Mouse (Mus musculus) liver, postnatal 0 days (tissue): ENCODE measurements around the gene Slamf1.

Experiments
- CTCF ChIP-seq: sonication (generic); IDR thresholded peaks from 2 replicates; pipeline ENCODE4 v1.5.1; 2016; ENCODE audit warnings: antibody characterized with exemption, low read depth
- EP300 ChIP-seq: IDR thresholded peaks from 2 replicates; pipeline ENCODE4 v1.6.1; 2016; ENCODE audit warnings: antibody characterized with exemption, low read depth, mild to moderate bottlenecking

DNA sequence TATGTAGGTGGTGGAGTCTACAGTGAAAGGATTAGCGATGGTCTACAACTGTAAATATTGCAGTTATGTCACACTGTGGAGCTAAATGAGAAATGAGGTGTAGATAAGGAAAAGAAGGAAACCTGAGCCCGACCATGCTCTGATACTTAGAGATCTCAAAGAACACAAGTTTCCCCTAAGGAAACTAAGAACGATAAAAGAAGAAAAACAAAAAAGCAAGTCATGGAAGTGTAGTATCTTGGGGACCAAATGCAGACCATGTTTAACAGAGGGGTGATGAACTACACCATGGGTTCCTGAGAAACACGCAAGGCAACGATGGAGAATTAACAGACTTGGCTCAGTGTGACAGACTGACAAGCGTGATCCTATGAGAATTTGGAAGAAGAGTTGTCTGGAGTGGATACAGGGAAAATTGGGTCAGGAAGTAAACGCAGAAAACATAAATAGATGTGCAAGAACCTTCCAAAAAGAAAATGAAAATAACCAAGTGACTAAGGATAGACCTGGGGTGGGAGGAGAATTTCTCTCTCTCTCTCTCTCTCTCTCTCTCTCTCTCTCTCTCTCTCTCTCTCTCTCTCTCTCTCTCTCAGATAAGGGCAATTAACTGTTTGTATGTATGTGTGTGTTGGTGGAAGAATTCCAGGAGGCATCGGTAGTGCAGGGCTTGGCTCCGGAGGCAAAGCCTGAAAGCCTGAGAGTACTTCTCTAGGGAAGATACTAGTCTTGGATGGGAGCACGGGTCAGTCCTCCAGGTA lies 6.5 kb downstream of the Slamf1 start:
- TF ChIP-seq CTCF (no peak), EP300 (peak; percentile 33; the same call in 1 of the 2 replicates)
